ENCODE assay signal across 8 mouse cellular contexts in genomic region chr9:22557467-22557866, GRCm38 (mm10).
A peak's percentile ranks its signal among the peaks of the same experiment; 100 is the strongest.
DNase-seq lines count a peak whose midpoint lies in the region; ATAC-seq lines count a peak whose summit lies in the region.

No protein-coding gene starts in this region.

- no peak overlapping the region for H3K4me3 ChIP-seq in hindbrain, embryonic 10.5 days
- H3K4me3 ChIP-seq in hindbrain, embryonic 13.5 days = no peak overlapping the region
- no peak overlapping the region for H3K4me3 ChIP-seq in limb, embryonic 10.5 days

- H3K9ac ChIP-seq in hindbrain, embryonic 13.5 days = no peak overlapping the region

- H3K4me1 ChIP-seq in hindbrain, embryonic 10.5 days (replicated peaks) = no peaks in the 10 kb centered on the region
- no peaks in the 10 kb centered on the region for H3K4me1 ChIP-seq in hindbrain, embryonic 13.5 days (replicated peaks)
- H3K4me1 ChIP-seq in limb, embryonic 10.5 days = no peaks in the 10 kb centered on the region

- ATAC-seq in hindbrain, embryonic 13.5 days (ENCODE audit: low FRiP score) = no peak

- 57% methylated on average over 13 of the region's 13 CpGs for WGBS in hindbrain, embryonic 10.5 days
- 45% methylated on average over 13 of the region's 13 CpGs for WGBS in hindbrain, embryonic 13.5 days
- 48% methylated on average over 13 of the region's 13 CpGs for WGBS in limb, embryonic 10.5 days

- no peak overlapping the region for H3K27ac ChIP-seq in hindbrain, embryonic 10.5 days
- H3K27ac ChIP-seq in hindbrain, embryonic 13.5 days = no peak overlapping the region
- H3K27ac ChIP-seq in limb, embryonic 10.5 days = no peak overlapping the region

- no peaks in the 10 kb centered on the region for H3K9me3 ChIP-seq in hindbrain, embryonic 10.5 days
- no peaks in the 10 kb centered on the region for H3K9me3 ChIP-seq in hindbrain, embryonic 13.5 days
- no peaks in the 10 kb centered on the region for H3K9me3 ChIP-seq in limb, embryonic 10.5 days (replicated peaks)

- H3K27me3 ChIP-seq in hindbrain, embryonic 10.5 days (ENCODE audit: insufficient read depth, poor library complexity, severe bottlenecking) = no peaks in the 10 kb centered on the region
- no peaks in the 10 kb centered on the region for H3K27me3 ChIP-seq in hindbrain, embryonic 13.5 days
- no peaks in the 10 kb centered on the region for H3K27me3 ChIP-seq in limb, embryonic 10.5 days (ENCODE audit: low read depth, poor library complexity, severe bottlenecking)

- DNase-seq in hindbrain, embryonic 10.5 days (ENCODE audit: low spot score) = peak; percentile 67
- peak; percentile 83 to 84 for DNase-seq in cerebellum, postnatal 10 days
- DNase-seq in frontal cortex, postnatal 36 days (ENCODE audit: low spot score in 2 of 2) = peak; percentile 79 to 80
- DNase-seq in kidney, adult 8-10 months = peak; percentile 54 to 85
- peak; percentile 84 for DNase-seq in limb, embryonic 10.5 days (ENCODE audit: low spot score)
- DNase-seq in neural tube, embryonic 10.5 days (ENCODE audit: extremely low spot score, low spot score) = peak; percentile 71
- DNase-seq in telencephalon, adult 2 months (ENCODE audit: low read depth, low spot score) = peak; percentile 32

- no peak overlapping the region for H3K4me2 ChIP-seq in hindbrain, embryonic 13.5 days

- no peaks in the 10 kb centered on the region for H3K36me3 ChIP-seq in hindbrain, embryonic 10.5 days
- H3K36me3 ChIP-seq in hindbrain, embryonic 13.5 days = no peaks in the 10 kb centered on the region
- no peaks in the 10 kb centered on the region for H3K36me3 ChIP-seq in limb, embryonic 10.5 days

Comparison
In these comparisons a context has a peak if more than half of its experiments do, and no peak if none do; other contexts are left out.
1. DNase-seq: peak in every context shown above with its lines; median percentile 84 in limb, embryonic 10.5 days; 84 in cerebellum, postnatal 10 days; 80 in frontal cortex, postnatal 36 days; 71 in neural tube, embryonic 10.5 days; 70 in kidney, adult 8-10 months; 67 in hindbrain, embryonic 10.5 days; 32 in telencephalon, adult 2 months.